ENCODE assay signal across 10 mouse cellular contexts in genomic region chr7:80439789-80440488, GRCm38 (mm10). TPM values are rescaled to one million over a fixed set of nuclear protein-coding genes. Genes with fewer than 3 reads are reported as not detected.
A peak's percentile ranks its signal among the peaks of the same experiment; 100 is the strongest.
DNase-seq lines count a peak whose midpoint lies in the region; ATAC-seq and TF ChIP-seq lines count a peak whose summit lies in the region.
"Had no signal": no experiment of that assay in that cellular context is flagged by ENCODE, and none has a peak within 500 bp of the region (broad histone marks: within the 10 kb centered on the region; RNA-seq: fewer than 3 reads in every experiment).

No protein-coding gene starts in this region.

- no peaks in the 10 kb centered on the region for H3K9me3 ChIP-seq in hindbrain, postnatal 0 days (ENCODE audit: low read length)
- H3K9me3 ChIP-seq in hindbrain, embryonic 11.5 days (ENCODE audit: control insufficient read depth, low read length) = no peaks in the 10 kb centered on the region
- no peaks in the 10 kb centered on the region for H3K9me3 ChIP-seq in stomach, embryonic 15.5 days
- H3K9me3 ChIP-seq in stomach, postnatal 0 days (ENCODE audit: control insufficient read depth, low read length) = no peaks in the 10 kb centered on the region
- H3K9me3 ChIP-seq: intestine, embryonic 15.5 days; liver, embryonic 13.5 days had no signal

- peaks cover 11% of the 10 kb centered on the region; the same call in 1 of the 2 replicates for H3K4me1 ChIP-seq in hindbrain, postnatal 0 days (ENCODE audit: insufficient read depth, low read length)
- H3K4me1 ChIP-seq in hindbrain, embryonic 11.5 days (replicated peaks; ENCODE audit: control insufficient read depth, insufficient read depth, low read length) = no peaks in the 10 kb centered on the region
- peaks cover 23% of the 10 kb centered on the region; the same call in 1 of the 2 replicates for H3K4me1 ChIP-seq in stomach, embryonic 15.5 days
- H3K4me1 ChIP-seq in stomach, postnatal 0 days (replicated peaks; ENCODE audit: control insufficient read depth, insufficient read depth) = 0 out of 2 replicates have a peak, but pooled peaks cover 2% of the 10 kb centered on the region

- H3K27me3 ChIP-seq in hindbrain, postnatal 0 days (ENCODE audit: insufficient read depth, low read length) = no peaks in the 10 kb centered on the region
- H3K27me3 ChIP-seq in hindbrain, embryonic 11.5 days (ENCODE audit: control insufficient read depth, insufficient read depth, low read length) = no peaks in the 10 kb centered on the region
- H3K27me3 ChIP-seq in stomach, embryonic 15.5 days (replicated peaks) = no peaks in the 10 kb centered on the region
- H3K27me3 ChIP-seq in stomach, postnatal 0 days (ENCODE audit: control insufficient read depth, insufficient read depth, low read length) = no peaks in the 10 kb centered on the region
- H3K27me3 ChIP-seq: intestine, embryonic 15.5 days; liver, embryonic 13.5 days had no signal

- no peak for TF ChIP-seq EP300 in stomach, postnatal 0 days (optimal IDR thresholded peaks at IDR 0.05)

- WGBS in hindbrain, postnatal 0 days = 74% methylated on average over 10 of the region's 10 CpGs
- 84% methylated on average over 10 of the region's 10 CpGs for WGBS in hindbrain, embryonic 11.5 days
- WGBS in stomach, embryonic 15.5 days = 78% methylated on average over 10 of the region's 10 CpGs
- 74% methylated on average over 10 of the region's 10 CpGs for WGBS in stomach, postnatal 0 days

- H3K4me3 ChIP-seq in hindbrain, postnatal 0 days (ENCODE audit: low read length) = no peak overlapping the region
- H3K4me3 ChIP-seq in hindbrain, embryonic 11.5 days (ENCODE audit: low read depth, low read length) = no peak overlapping the region
- H3K4me3 ChIP-seq in stomach, embryonic 15.5 days (replicated peaks) = no peak overlapping the region
- no peak overlapping the region for H3K4me3 ChIP-seq in stomach, postnatal 0 days (ENCODE audit: low read depth, low read length)
- H3K4me3 ChIP-seq: intestine, embryonic 15.5 days; liver, embryonic 13.5 days had no signal

- TF ChIP-seq CTCF in hindbrain, postnatal 0 days (IDR thresholded peaks at IDR 0.05; ENCODE audit: low read depth) = no peak
- TF ChIP-seq CTCF in stomach, postnatal 0 days (IDR thresholded peaks at IDR 0.05; ENCODE audit: low read depth) = no peak

- no peak overlapping the region for H3K4me2 ChIP-seq in hindbrain, postnatal 0 days (ENCODE audit: low read depth, low read length)
- no peak overlapping the region for H3K4me2 ChIP-seq in hindbrain, embryonic 11.5 days (replicated peaks; ENCODE audit: low read depth, low read length)
- no peak overlapping the region for H3K4me2 ChIP-seq in stomach, embryonic 15.5 days
- no peak overlapping the region for H3K4me2 ChIP-seq in stomach, postnatal 0 days (replicated peaks; ENCODE audit: low read depth)
- H3K4me2 ChIP-seq: liver, embryonic 13.5 days had no signal

- H3K9ac ChIP-seq in hindbrain, postnatal 0 days (replicated peaks; ENCODE audit: low read length) = no peak overlapping the region
- no peak overlapping the region for H3K9ac ChIP-seq in hindbrain, embryonic 11.5 days (ENCODE audit: low read depth, low read length)
- no peak overlapping the region for H3K9ac ChIP-seq in stomach, embryonic 15.5 days
- H3K9ac ChIP-seq in stomach, postnatal 0 days (ENCODE audit: low read length) = no peak overlapping the region
- H3K9ac ChIP-seq: intestine, embryonic 15.5 days; liver, embryonic 13.5 days had no signal

- peak; percentile 19 for DNase-seq in adrenal gland, adult 2 months
- no peak for DNase-seq in adrenal gland, adult 8-10 months
- DNase-seq in hindbrain, postnatal 0 days (ENCODE audit: low spot score) = peak; percentile 60
- no peak for DNase-seq in hindbrain, embryonic 11.5 days (ENCODE audit: low spot score)
- no peak for DNase-seq in stomach, postnatal 0 days (ENCODE audit: low spot score)
- no peak for DNase-seq in T-cell, adult 2 months (ENCODE audit: low spot score)
- no peak for DNase-seq in embryo, embryonic 9.5 days (ENCODE audit: extremely low spot score)
- DNase-seq: liver, embryonic 13.5 days had no signal

- no peak overlapping the region for H3K27ac ChIP-seq in hindbrain, postnatal 0 days
- no peak overlapping the region for H3K27ac ChIP-seq in hindbrain, embryonic 11.5 days (ENCODE audit: low read depth, low read length)
- H3K27ac ChIP-seq in stomach, embryonic 15.5 days = 0 out of 2 replicates have a peak overlapping the region, but pooled peaks have one; percentile 28
- no peak overlapping the region for H3K27ac ChIP-seq in stomach, postnatal 0 days (replicated peaks)
- H3K27ac ChIP-seq: intestine, embryonic 15.5 days; liver, embryonic 13.5 days had no signal

- ATAC-seq in hindbrain, postnatal 0 days = no peak
- no peak for ATAC-seq in hindbrain, embryonic 11.5 days (ENCODE audit: low FRiP score)
- no peak for ATAC-seq in stomach, embryonic 15.5 days (ENCODE audit: insufficient read depth, low FRiP score, low read depth)
- no peak for ATAC-seq in stomach, postnatal 0 days (ENCODE audit: low FRiP score, low TSS enrichment)
- ATAC-seq: intestine, embryonic 15.5 days had no signal

- no peaks in the 10 kb centered on the region for H3K36me3 ChIP-seq in hindbrain, postnatal 0 days (ENCODE audit: insufficient read depth, low read length)
- H3K36me3 ChIP-seq in hindbrain, embryonic 11.5 days (ENCODE audit: control insufficient read depth, insufficient read depth, low read length) = no peaks in the 10 kb centered on the region
- H3K36me3 ChIP-seq in stomach, embryonic 15.5 days = no peaks in the 10 kb centered on the region
- no peaks in the 10 kb centered on the region for H3K36me3 ChIP-seq in stomach, postnatal 0 days (ENCODE audit: control insufficient read depth, insufficient read depth, low read length)
- H3K36me3 ChIP-seq: intestine, embryonic 15.5 days; liver, embryonic 13.5 days had no signal

RNA-seq across cellular contexts. Expression of gene Furin, which starts 34.7 kb away (rescaled TPM):
- total RNA-seq in adrenal gland, adult 2 months (2021) = 100 to 1,000 TPM; 158 to 185 TPM
- polyA plus RNA-seq in adrenal gland, adult 2 months (2012; rRNA removed) = 225 and 227 TPM in 2 replicates
- 100 to 1,000 TPM; 153 to 192 (median 166) TPM for total RNA-seq in adrenal gland, adult 8-10 months (2022)
- total RNA-seq in hindbrain, postnatal 0 days (2014; rRNA removed) = 25.4 and 25.9 TPM in 2 replicates
- polyA plus RNA-seq in hindbrain, postnatal 0 days (2015; fragmentation: Nextera tagmentation; extraction: Ambion mirVana) = 6.6 and 6.8 TPM in 2 replicates
- polyA plus RNA-seq in hindbrain, embryonic 11.5 days (2014; fragmentation: Nextera tagmentation; extraction: Ambion mirVana) = 3.4 and 4.1 TPM in 2 replicates
- 11.6 and 12.5 TPM in 2 replicates for polyA plus RNA-seq in stomach, embryonic 15.5 days (2015; fragmentation: Nextera tagmentation; extraction: Ambion mirVana)
- 17.6 and 20.8 TPM in 2 replicates for polyA plus RNA-seq in stomach, postnatal 0 days (2015; fragmentation: Nextera tagmentation; extraction: Ambion mirVana)

RNA-seq across cellular contexts. Expression of gene Fes, which starts 52.2 kb away (rescaled TPM):
- total RNA-seq in adrenal gland, adult 2 months (2021) = 10 to 100 TPM in 1 of 2 experiments, 1 to 10 TPM in 1; 7.9 to 13.0 TPM
- 13.1 and 14.8 TPM in 2 replicates for polyA plus RNA-seq in adrenal gland, adult 2 months (2012; rRNA removed)
- 10 to 100 TPM in 3 of 4 experiments, 1 to 10 TPM in 1; 7.1 to 20.3 (median 15.2) TPM for total RNA-seq in adrenal gland, adult 8-10 months (2022)
- total RNA-seq in hindbrain, postnatal 0 days (2014; rRNA removed) = 10.3 and 16.1 TPM in 2 replicates
- polyA plus RNA-seq in hindbrain, postnatal 0 days (2015; fragmentation: Nextera tagmentation; extraction: Ambion mirVana) = 4.9 and 5.6 TPM in 2 replicates
- 5.8 and 9.5 TPM in 2 replicates for polyA plus RNA-seq in hindbrain, embryonic 11.5 days (2014; fragmentation: Nextera tagmentation; extraction: Ambion mirVana)
- polyA plus RNA-seq in stomach, embryonic 15.5 days (2015; fragmentation: Nextera tagmentation; extraction: Ambion mirVana) = 12.5 and 13.5 TPM in 2 replicates
- 6.2 TPM in 2 replicates for polyA plus RNA-seq in stomach, postnatal 0 days (2015; fragmentation: Nextera tagmentation; extraction: Ambion mirVana)

Comparison
In these comparisons a context has a peak if more than half of its experiments do, and no peak if none do; other contexts are left out.
1. DNase-seq: peak in adrenal gland, adult 2 months (single experiment) and hindbrain, postnatal 0 days (single experiment); none in adrenal gland, adult 8-10 months (single experiment), hindbrain, embryonic 11.5 days (single experiment), stomach, postnatal 0 days (single experiment), T-cell, adult 2 months (single experiment) and embryo, embryonic 9.5 days (single experiment).
2. RNA of gene Furin, which starts 34.7 kb away (polyA plus RNA-seq): 225 to 227 TPM in adrenal gland, adult 2 months; 17.6 to 20.8 TPM in stomach, postnatal 0 days, 11.6 to 12.5 TPM in stomach, embryonic 15.5 days, 6.6 to 6.8 TPM in hindbrain, postnatal 0 days and 3.4 to 4.1 TPM in hindbrain, embryonic 11.5 days; every median in the first group is over 10 times any median in the second.